Mouse (Mus musculus) heart, adult 2 months (tissue): Measurements from ENCODE around the gene Fam50b. TPM values are rescaled to one million over a fixed set of nuclear protein-coding genes. Genes with fewer than 3 reads are reported as not detected.

Experiments used
- DNase-seq, 2 experiments: peaks; one replicate each; pipeline ENCODE4 v3.0.0; 2021
- H3K27ac ChIP-seq: fragments of 200-600 bp; 2 replicates; pipeline ENCODE4 v1.8.1; 2022
- H3K27me3 ChIP-seq: fragments of 200-500 bp; 2 replicates; pipeline ENCODE4 v1.6.1; 2012; ENCODE audit warnings: mild to moderate bottlenecking, low read length, inconsistent platforms, mixed read lengths; ENCODE audit not compliant: control insufficient read depth, insufficient read depth
- H3K36me3 ChIP-seq: fragments of 200-500 bp; 2 replicates; pipeline ENCODE4 v1.6.1; 2012; ENCODE audit warnings: low read length, inconsistent platforms; ENCODE audit not compliant: control insufficient read depth, insufficient read depth
- H3K4me1 ChIP-seq: fragments of 200-500 bp; 2 replicates; pipeline ENCODE4 v1.6.1; 2011; ENCODE audit warnings: low read length; ENCODE audit not compliant: control insufficient read depth, insufficient read depth
- H3K4me3 ChIP-seq: fragments of 200-600 bp; 2 replicates; pipeline ENCODE4 v1.8.1; 2022
- H3K79me2 ChIP-seq: fragments of 200-500 bp; replicated peaks from 2 replicates; pipeline ENCODE4 v1.6.1; 2012; ENCODE audit warnings: mild to moderate bottlenecking, inconsistent platforms, low read length, moderate library complexity, mixed read lengths; ENCODE audit not compliant: control insufficient read depth, insufficient read depth
- H3K9ac ChIP-seq: fragments of 200-500 bp; 2 replicates; pipeline ENCODE4 v1.6.1; 2012; ENCODE audit warnings: low read depth, mild to moderate bottlenecking, control low read depth, inconsistent platforms, low read length, mixed read lengths
- CTCF ChIP-seq: fragments of 200-600 bp; IDR thresholded peaks from 2 replicates; pipeline ENCODE4 v1.8.1; 2022; ENCODE audit warnings: antibody characterized with exemption, mild to moderate bottlenecking, moderate library complexity
- EP300 ChIP-seq: fragments of 200-500 bp; IDR thresholded peaks from 2 replicates; pipeline ENCODE4 v1.6.1; 2011; ENCODE audit warnings: low read depth, low read length, control low read depth; ENCODE audit not compliant: insufficient read depth
- POLR2A ChIP-seq: fragments of 200-500 bp; IDR thresholded peaks from 2 replicates; pipeline ENCODE4 v1.6.1; 2011; ENCODE audit warnings: mild to moderate bottlenecking, low read depth, low read length, control low read depth; ENCODE audit not compliant: insufficient read depth
- WGBS: fragments of 180-500 bp; shearing (Covaris S2); methylation state at CpG from one replicate; pipeline ENCODE4 v1.1.7; 2018; 5-methylcytosine and 5-hydroxymethylcytosine counted together
- intact Hi-C: fragments of 180-260 bp; cut with DNase I; formaldehyde crosslinking; loops from one replicate; pipeline ENCODE4 v1.15.1; 2025
- polyA plus RNA-seq: library from polyadenylated mRNA; depleted of rRNA; stranded (reverse); fragments of >200 nt; gene quantifications from 2 replicates; pipeline ENCODE4 v1.2.3, GENCODE M21; 2012; rRNA removed
- total RNA-seq, 2 experiments: library from RNA; stranded (reverse); gene quantifications; 2 replicates each; pipeline ENCODE4 v1.2.3; 2021

Fam50b gene
- total and polyA plus RNA-seq, 3 experiments: not detected

DNA sequence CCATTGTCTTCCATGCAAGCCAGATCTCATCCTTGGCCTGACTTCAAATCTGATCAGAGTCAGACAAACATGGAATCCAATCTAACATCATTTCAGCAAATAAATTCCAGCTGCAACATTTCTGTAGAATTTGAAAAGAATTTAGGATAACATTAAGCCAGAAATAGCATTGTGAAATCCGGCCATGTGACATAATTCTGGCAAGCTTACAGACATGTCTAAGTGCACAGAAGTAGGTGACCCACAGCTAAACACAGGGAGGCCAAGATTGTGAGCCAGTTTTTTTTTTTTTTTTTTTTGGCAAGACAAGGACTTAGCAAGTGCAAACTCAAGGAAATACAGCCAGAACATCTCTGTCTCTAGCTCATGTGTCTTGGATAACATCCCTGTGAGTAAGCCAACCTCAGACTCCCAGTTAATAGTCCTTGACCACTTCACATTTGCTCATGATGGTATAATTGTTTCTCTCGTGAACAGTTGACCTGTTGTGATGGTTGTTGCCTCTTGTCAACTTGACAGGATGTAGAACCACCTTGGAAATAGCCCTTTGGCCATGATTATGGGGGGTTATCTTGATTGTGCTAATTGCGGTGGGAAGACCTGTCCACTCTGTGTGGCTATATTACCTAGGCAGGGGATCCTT is 54.6 kb downstream of the Fam50b start:
- Histone ChIP-seq H3K36me3 (peaks cover 12% of the 10 kb centered on the region), H3K4me3 (no peak overlapping the region), H3K9ac (no peak overlapping the region), H3K27me3 (no peaks in the 10 kb centered on the region), H3K4me1 (peaks cover 11% of the 10 kb centered on the region), H3K27ac (no peak overlapping the region), H3K79me2 (no peaks in the 10 kb centered on the region)
- peak in 1 of 2 experiments; percentile 59 for DNase-seq
- TF ChIP-seq CTCF (no peak), POLR2A (no peak), EP300 (no peak)
- intact Hi-C loops: no loop called here
- WGBS: 33% methylated on average over 3 of the region's 3 CpGs

- intact Hi-C loops: loop anchor here (5.0 to 10.0 kb wide), 3 partner anchors 51 to 608 kb away; no protein-coding TSS in a partner anchor
Measured at GRCm38 (mm10) chr13:34793066-34793465, 58.4 kb downstream of the Fam50b start.

DNA sequence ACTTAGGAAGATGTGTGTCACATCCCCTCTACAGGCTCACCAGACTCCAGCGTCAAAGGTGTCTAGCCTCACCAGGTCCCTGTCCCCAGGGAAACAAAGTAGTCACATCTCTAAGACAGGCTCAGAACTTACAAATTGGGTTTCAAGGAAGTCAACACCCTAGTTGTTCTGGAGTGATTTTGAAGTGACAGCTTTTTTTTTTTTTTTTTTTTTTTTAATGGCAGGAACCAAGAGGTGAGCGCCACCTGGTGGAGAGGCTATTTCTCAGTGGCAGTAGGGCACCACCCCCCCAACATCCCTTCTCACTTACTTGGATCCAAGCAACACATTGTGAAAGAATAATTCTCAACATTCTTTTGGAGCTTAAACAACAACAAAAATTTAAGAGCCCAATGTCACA is 59.2 kb downstream of the Fam50b start:
- WGBS: 21% methylated on average over 2 of the region's 2 CpGs
- DNase-seq: peak; percentile 75 to 76
- Histone ChIP-seq H3K27ac (peak overlapping the region; percentile 91), H3K36me3 (peaks cover 10% of the 10 kb centered on the region), H3K9ac (no peak overlapping the region), H3K4me3 (no peak overlapping the region), H3K79me2 (no peaks in the 10 kb centered on the region), H3K4me1 (peaks cover 13% of the 10 kb centered on the region), H3K27me3 (no peaks in the 10 kb centered on the region)
- TF ChIP-seq CTCF (peak; percentile 80), POLR2A (no peak), EP300 (0 out of 2 replicates have a peak, but pooled peaks have one; percentile 53)
- intact Hi-C loops: loop anchor here (1.0 to 10.0 kb wide), 6 partner anchors 52 to 609 kb away; partner anchors contain the start of gene Pxdc1

More at GRCm38 (mm10) chr13:34793066-34793465, 58.4 kb downstream of the Fam50b start:
- no peak overlapping the region for H3K4me3 ChIP-seq
- H3K27me3 ChIP-seq: no peaks in the 10 kb centered on the region
- TF ChIP-seq CTCF (no peak), POLR2A (no peak), EP300 (no peak)
- no peak overlapping the region for H3K9ac ChIP-seq
- H3K4me1 ChIP-seq: peaks cover 15% of the 10 kb centered on the region
- WGBS: 43% methylated on average over 7 of the region's 7 CpGs
- H3K79me2 ChIP-seq: no peaks in the 10 kb centered on the region
- peaks cover 12% of the 10 kb centered on the region for H3K36me3 ChIP-seq
- peak overlapping the region; percentile 65 for H3K27ac ChIP-seq
- peak in 1 of 2 experiments; percentile 20 for DNase-seq

- intact Hi-C loops: loop anchor here (1.0 to 10.0 kb wide), 6 partner anchors 52 to 610 kb away; partner anchors contain the start of gene Pxdc1
Measured at GRCm38 (mm10) chr13:34794426-34794825, 59.8 kb downstream of the Fam50b start.

More at GRCm38 (mm10) chr13:34794426-34794825, 59.8 kb downstream of the Fam50b start:
- peaks cover 10% of the 10 kb centered on the region for H3K4me1 ChIP-seq
- H3K27me3 ChIP-seq: no peaks in the 10 kb centered on the region
- peak overlapping the region; percentile 91 for H3K27ac ChIP-seq
- no peak overlapping the region for H3K4me3 ChIP-seq
- WGBS: 30% methylated on average over 2 of the region's 2 CpGs
- peaks cover 4% of the 10 kb centered on the region for H3K36me3 ChIP-seq
- no peaks in the 10 kb centered on the region for H3K79me2 ChIP-seq
- DNase-seq: peak; percentile 68 to 78
- no peak overlapping the region for H3K9ac ChIP-seq
- peak; percentile 58; the same call in 1 of the 2 replicates for TF ChIP-seq EP300
- peak; percentile 45; the same call in 1 of the 2 replicates for TF ChIP-seq POLR2A
- TF ChIP-seq CTCF: no peak

Other genes with a start within 250 kb of the Fam50b start
- gene Pxdc1, start 81.4 kb upstream of the Fam50b start, total RNA-seq: 10 to 100 TPM; 12.9 to 15.4 TPM
- gene Pxdc1, start 81.4 kb upstream of the Fam50b start, polyA plus RNA-seq: 12.8 and 13.9 TPM in 2 replicates
- 10 to 100 TPM; 32.1 to 32.8 TPM for gene Prpf4b, start 140.5 kb downstream of the Fam50b start, total RNA-seq
- gene Prpf4b, start 140.5 kb downstream of the Fam50b start, polyA plus RNA-seq: 11.2 and 21.6 TPM in 2 replicates
- gene Fam217a, start 189.5 kb downstream of the Fam50b start, total RNA-seq: under 1 TPM; 0.11 to 0.23 TPM
- 0.25 and 0.32 TPM in 2 replicates for gene Fam217a, start 189.5 kb downstream of the Fam50b start, polyA plus RNA-seq
- not detected for gene 4933417A18Rik, start 189.6 kb downstream of the Fam50b start, total RNA-seq
- not detected in 2 replicates for gene 4933417A18Rik, start 189.6 kb downstream of the Fam50b start, polyA plus RNA-seq
- gene Eci3, start 229.0 kb downstream of the Fam50b start, total RNA-seq: 1 to 10 TPM; 2.3 to 2.5 TPM
- 0.12 and 0.47 TPM in 2 replicates for gene Eci3, start 229.0 kb downstream of the Fam50b start, polyA plus RNA-seq